Mouse (Mus musculus): ENCODE data around the gene Ryr1.

Ryr1 gene

GRCm38 (mm10) chr7:29037261-29037660, 87.7 kb downstream of the Ryr1 start:
- no peak for DNase-seq (ENCODE audit: low spot score in 2 of 2)

- no peak for DNase-seq (ENCODE audit: low spot score in 2 of 2)
Measured at GRCm38 (mm10) chr7:29032685-29033084, 92.3 kb downstream of the Ryr1 start.

GRCm38 (mm10) chr7:29031641-29032040, 93.3 kb downstream of the Ryr1 start:
- DNase-seq (ENCODE audit: low spot score in 2 of 2) = no peak

- DNase-seq (ENCODE audit: low spot score in 2 of 2) = no peak
Measured at GRCm38 (mm10) chr7:29029690-29030656, 95.0 kb downstream of the Ryr1 start.

- DNase-seq (ENCODE audit: low spot score in 2 of 2) = no peak
Measured at GRCm38 (mm10) chr7:29028761-29029160, 96.2 kb downstream of the Ryr1 start.

- no peak for DNase-seq (ENCODE audit: low spot score in 2 of 2)
Measured at GRCm38 (mm10) chr7:29026811-29027210, 98.2 kb downstream of the Ryr1 start.

GRCm38 (mm10) chr7:29026195-29026594, 98.8 kb downstream of the Ryr1 start:
- DNase-seq (ENCODE audit: low spot score in 2 of 2) = no peak

- peak; percentile 27 for DNase-seq (ENCODE audit: low spot score in 2 of 2)
Measured at GRCm38 (mm10) chr7:29025566-29025965, 99.4 kb downstream of the Ryr1 start.

- no peak for DNase-seq (ENCODE audit: low spot score in 2 of 2)
Measured at GRCm38 (mm10) chr7:29023514-29023913, 101.5 kb downstream of the Ryr1 start.

GRCm38 (mm10) chr7:29022479-29022878, 102.5 kb downstream of the Ryr1 start:
- DNase-seq (ENCODE audit: low spot score in 2 of 2) = no peak

- DNase-seq (ENCODE audit: low spot score in 2 of 2) = no peak
Measured at GRCm38 (mm10) chr7:29019447-29020220, 105.3 kb downstream of the Ryr1 start.

GRCm38 (mm10) chr7:29017222-29017621, 107.8 kb downstream of the Ryr1 start:
- no peak for DNase-seq (ENCODE audit: low spot score in 2 of 2)

GRCm38 (mm10) chr7:29016440-29016839, 108.5 kb downstream of the Ryr1 start:
- no peak for DNase-seq (ENCODE audit: low spot score in 2 of 2)

GRCm38 (mm10) chr7:29014984-29015383, 110.0 kb downstream of the Ryr1 start:
- no peak for DNase-seq (ENCODE audit: low spot score in 2 of 2)

- DNase-seq (ENCODE audit: low spot score in 2 of 2) = no peak
Measured at GRCm38 (mm10) chr7:29008714-29009113, 116.3 kb downstream of the Ryr1 start.

GRCm38 (mm10) chr7:29008171-29008570, 116.8 kb downstream of the Ryr1 start:
- DNase-seq (ENCODE audit: low spot score in 2 of 2) = no peak

- no peak for DNase-seq (ENCODE audit: low spot score in 2 of 2)
Measured at GRCm38 (mm10) chr7:29007224-29008101, 117.5 kb downstream of the Ryr1 start.

GRCm38 (mm10) chr7:29000651-29001605, 124.1 kb downstream of the Ryr1 start:
- peak; percentile 78 to 86 for DNase-seq (ENCODE audit: low spot score in 2 of 2)

GRCm38 (mm10) chr7:28993402-28993801, 131.6 kb downstream of the Ryr1 start:
- no peak for DNase-seq (ENCODE audit: low spot score in 2 of 2)

- DNase-seq (ENCODE audit: low spot score in 2 of 2) = no peak
Measured at GRCm38 (mm10) chr7:28992997-28993396, 132.0 kb downstream of the Ryr1 start.

Measured in thymus, postnatal 10 days (tissue).